Mouse (Mus musculus): ENCODE data around the gene Calr.

DNA sequence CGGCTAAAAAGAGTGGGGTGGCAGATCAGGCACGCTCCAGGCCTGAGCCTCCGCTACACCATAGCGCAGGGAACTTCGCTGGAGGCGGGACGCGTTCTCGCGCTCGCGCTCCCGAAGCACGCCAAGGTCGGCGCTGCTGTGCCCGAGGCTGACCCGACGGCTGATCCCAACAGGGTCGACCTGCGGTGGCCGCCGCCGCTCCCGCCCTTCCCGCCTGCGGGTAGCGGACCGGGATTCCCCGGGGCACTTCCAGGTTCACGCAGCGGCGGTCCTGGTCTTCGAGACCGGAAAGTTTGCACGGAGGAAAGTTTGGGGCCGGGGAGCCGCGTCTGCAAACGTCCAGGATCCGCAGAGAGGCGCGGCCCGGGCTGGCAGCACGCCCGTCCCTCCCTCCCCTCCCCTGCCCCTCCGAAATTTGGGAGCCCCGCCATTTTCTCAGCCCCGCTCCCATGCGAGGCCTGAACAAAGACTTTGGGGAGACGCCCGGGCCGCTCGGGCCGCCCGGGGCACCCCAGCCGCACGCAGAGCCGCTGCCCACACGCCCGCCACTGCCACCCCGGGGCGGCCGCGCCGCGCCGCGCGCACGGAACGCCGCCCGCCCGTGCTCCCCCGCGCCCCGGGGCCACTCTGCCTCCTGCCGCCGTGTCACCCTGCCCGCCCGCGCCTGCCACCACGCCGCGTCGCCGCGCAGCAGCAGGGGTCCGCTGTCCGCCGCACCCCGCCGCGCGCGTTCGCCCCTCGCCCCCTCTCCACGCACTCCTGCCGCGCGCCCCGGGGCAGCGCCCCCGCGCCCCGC is 47.4 kb downstream of the Calr start:
- TF ChIP-seq POLR2A (IDR thresholded peaks at IDR 0.05; ENCODE audit: borderline replicate concordance, extremely low read depth, insufficient read depth, insufficient read length, poor library complexity, severe bottlenecking): 0 out of 2 replicates have a peak, but pooled peaks have one; percentile 3
- TF ChIP-seq CTCF (IDR thresholded peaks at IDR 0.05; ENCODE audit: borderline replicate concordance, extremely low read depth, insufficient read depth, insufficient read length): no peak

Data from brain, embryonic 14.5 days (tissue).